Mouse (Mus musculus) embryonic fibroblast, embryonic 13.5 days (primary cell): ENCODE measurements around the gene Phldb1.

Experiments used
- CTCF ChIP-seq: IDR thresholded peaks from 2 replicates; pipeline ENCODE4 v1.5.1; 2011; ENCODE audit warnings: mild to moderate bottlenecking, control low read depth, low read length, moderate library complexity, borderline replicate concordance; ENCODE audit not compliant: insufficient read depth
- POLR2A ChIP-seq: IDR thresholded peaks from 2 replicates; pipeline ENCODE4 v1.6.1; 2011; ENCODE audit warnings: low read depth, mild to moderate bottlenecking, control low read depth, low read length, moderate library complexity

- TF ChIP-seq CTCF (no peak), POLR2A (no peak)
Observed at GRCm38 (mm10) chr9:44735886-44736285, 888 bp upstream of the Phldb1 start.
